Mouse (Mus musculus) thymus, postnatal 4 days (tissue): ENCODE results near the gene Hoxa1.

Source experiments
- DNase-seq: peaks from one replicate; pipeline ENCODE4 v3.0.0; 2021

Hoxa1 gene

GRCm38 (mm10) chr6:52189172-52189591 is 31.1 kb upstream of the Hoxa1 start:
- no peak for DNase-seq

GRCm38 (mm10) chr6:52186500-52186899 is 28.4 kb upstream of the Hoxa1 start:
- DNase-seq, result no peak

- DNase-seq, result no peak
These were observed 27.7 kb upstream of the Hoxa1 start for GRCm38 (mm10) chr6:52185834-52186233.

- DNase-seq, result no peak
These were observed 27.1 kb upstream of the Hoxa1 start for GRCm38 (mm10) chr6:52185222-52185621.

- DNase-seq, result no peak
These were observed 26.6 kb upstream of the Hoxa1 start for GRCm38 (mm10) chr6:52184668-52185067.

- DNase-seq, result no peak
These were observed 25.4 kb upstream of the Hoxa1 start for GRCm38 (mm10) chr6:52183311-52184080.

- DNase-seq, result no peak
These were observed 24.7 kb upstream of the Hoxa1 start for GRCm38 (mm10) chr6:52182793-52183192.

GRCm38 (mm10) chr6:52182030-52182429 is 23.9 kb upstream of the Hoxa1 start:
- DNase-seq, result no peak

- no peak for DNase-seq
These were observed 22.6 kb upstream of the Hoxa1 start for GRCm38 (mm10) chr6:52180726-52181125.

- no peak for DNase-seq
These were observed 22.1 kb upstream of the Hoxa1 start for GRCm38 (mm10) chr6:52180213-52180710.

GRCm38 (mm10) chr6:52179690-52180089 is 21.6 kb upstream of the Hoxa1 start:
- no peak for DNase-seq

- no peak for DNase-seq
These were observed 21.0 kb upstream of the Hoxa1 start for GRCm38 (mm10) chr6:52178918-52179665.

GRCm38 (mm10) chr6:52177806-52178205 is 19.7 kb upstream of the Hoxa1 start:
- DNase-seq, result no peak

GRCm38 (mm10) chr6:52177061-52177735 is 19.1 kb upstream of the Hoxa1 start, which contains the start of gene 5730596B20Rik:
Gene 5730596B20Rik (plus strand): TSS chr6:52177498.
- no peak for DNase-seq

GRCm38 (mm10) chr6:52176391-52176790 is 18.3 kb upstream of the Hoxa1 start:
- DNase-seq, result no peak

- DNase-seq, result no peak
These were observed 17.7 kb upstream of the Hoxa1 start for GRCm38 (mm10) chr6:52175864-52176263.

- no peak for DNase-seq
These were observed 17.0 kb upstream of the Hoxa1 start for GRCm38 (mm10) chr6:52174968-52175751.

GRCm38 (mm10) chr6:52173648-52174047 is 15.5 kb upstream of the Hoxa1 start:
- no peak for DNase-seq

GRCm38 (mm10) chr6:52172501-52172900 is 14.4 kb upstream of the Hoxa1 start:
- DNase-seq, result peak; percentile 60

GRCm38 (mm10) chr6:52171938-52172337 is 13.8 kb upstream of the Hoxa1 start:
- no peak for DNase-seq

GRCm38 (mm10) chr6:52171331-52171730 is 13.2 kb upstream of the Hoxa1 start:
- DNase-seq, result no peak

GRCm38 (mm10) chr6:52170898-52171223 is 12.7 kb upstream of the Hoxa1 start:
- no peak for DNase-seq
